Mouse (Mus musculus) thymus, postnatal 4 days (tissue): Measurements from ENCODE around the gene Mipol1.
A peak's percentile ranks its signal among the peaks of the same experiment; 100 is the strongest.
"Not testable (repeated sequence)": the region's sequence is repeated elsewhere in the genome, so short reads cannot be mapped to it uniquely, and the experiment has no call there.

Experiments
- DNase-seq: peaks from one replicate; pipeline ENCODE4 v3.0.0; 2021

Gene Mipol1

DNA sequence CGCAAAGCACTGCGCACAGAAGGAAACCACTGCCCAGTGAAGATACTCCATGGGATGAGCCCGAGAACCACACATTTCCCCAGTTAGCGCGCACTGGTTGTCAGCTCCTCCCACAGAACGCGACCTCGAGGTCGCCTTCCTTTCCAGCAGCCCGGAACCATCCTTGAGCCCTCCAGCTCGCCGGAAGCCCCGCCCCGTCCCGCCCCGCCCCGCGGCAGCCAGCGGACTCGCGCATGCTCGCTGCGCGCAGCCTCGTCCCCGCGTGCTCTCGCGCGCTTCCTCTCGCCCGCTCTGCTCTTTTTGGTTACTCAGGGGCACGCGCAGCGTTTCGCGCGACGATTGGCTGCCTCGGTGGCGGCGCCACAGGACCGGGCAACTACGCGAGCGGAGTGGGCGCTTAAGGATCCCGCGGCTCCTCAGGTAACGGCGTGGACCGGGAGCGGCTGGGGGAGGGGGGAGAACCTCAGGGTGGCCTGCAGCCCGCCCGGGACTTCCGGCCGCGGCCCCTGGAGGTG lies at the start of gene Mipol1, which contains the start of gene Prps1l3:
Gene Mipol1 (plus strand): TSS at position 236 of the 515 bp plus-strand sequence.
Gene Prps1l3 (plus strand): TSS at position 221 of the 515 bp plus-strand sequence.
- DNase-seq, result peak; percentile 89

DNA sequence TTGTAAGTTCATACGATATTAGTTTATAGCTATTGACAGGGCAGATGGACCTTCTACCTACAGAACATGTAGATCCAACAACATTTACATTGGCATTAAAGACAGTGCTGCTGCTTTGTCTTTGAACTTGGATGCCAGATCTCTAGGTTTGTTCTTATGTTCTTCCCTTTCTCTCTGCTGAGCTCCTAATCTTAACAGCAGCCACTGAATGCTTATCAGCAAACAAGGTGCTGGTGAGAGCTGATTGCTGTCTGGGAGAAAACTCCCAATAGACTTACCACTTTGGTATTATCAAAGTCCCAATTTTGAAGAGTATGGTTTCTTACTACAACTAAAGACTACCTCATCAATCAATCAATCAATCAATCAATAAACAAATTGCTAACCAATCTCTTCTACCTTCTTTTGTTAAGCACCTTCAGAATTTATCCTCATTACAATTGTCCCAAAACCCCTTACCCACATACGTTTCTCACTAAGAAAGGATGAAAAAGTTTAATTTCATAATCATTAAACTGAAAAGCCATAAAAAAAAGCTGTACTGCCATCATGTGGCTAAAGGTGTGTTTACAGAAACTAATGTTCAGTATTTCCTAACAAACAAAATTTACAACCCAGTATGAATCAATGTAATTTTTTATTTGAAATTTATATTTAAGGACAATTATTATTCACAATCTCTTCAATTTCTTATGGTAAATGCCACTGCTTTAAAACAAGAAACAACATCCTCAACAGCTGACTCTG lies 45.7 kb upstream of the Mipol1 start:
- DNase-seq, result no peak

DNA sequence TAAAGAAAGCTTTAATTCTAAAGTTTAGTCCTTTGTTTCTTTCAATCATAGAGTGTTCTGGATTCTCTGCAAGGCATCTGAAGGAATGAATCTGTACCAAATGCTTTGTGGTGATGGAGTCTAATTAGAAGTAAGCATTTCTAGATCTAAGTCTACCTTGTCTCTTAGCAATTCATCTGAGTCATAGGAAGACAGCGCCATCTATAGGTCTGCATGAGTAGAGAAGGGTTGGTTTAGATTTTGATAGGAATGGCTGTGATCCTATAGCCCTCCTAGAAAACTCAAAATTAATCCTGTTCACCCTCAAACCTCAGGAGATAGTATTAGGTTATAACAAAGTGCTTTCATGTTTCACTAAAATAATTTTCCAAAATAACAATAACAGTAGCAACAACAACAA lies 44.8 kb upstream of the Mipol1 start:
- no peak for DNase-seq

DNA sequence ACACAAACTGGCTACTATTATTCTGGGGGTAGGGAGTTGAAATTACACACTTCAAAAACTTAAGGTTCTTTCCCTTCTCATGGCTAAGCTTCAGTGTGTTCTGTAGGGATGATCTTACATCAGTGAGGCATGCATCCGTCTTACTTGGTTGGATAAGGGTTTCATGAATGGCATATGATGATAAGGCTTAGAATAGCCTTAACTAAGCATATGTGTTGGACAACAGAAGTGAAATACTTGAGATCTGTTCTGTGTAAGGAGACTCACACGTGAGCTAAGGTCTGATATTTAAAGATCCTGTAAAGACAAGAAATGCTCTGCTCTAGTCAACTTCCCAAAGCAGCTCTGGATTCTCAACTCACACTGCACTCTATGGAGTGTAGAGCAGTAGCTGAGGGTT lies 44.1 kb upstream of the Mipol1 start:
- DNase-seq, result no peak

DNA sequence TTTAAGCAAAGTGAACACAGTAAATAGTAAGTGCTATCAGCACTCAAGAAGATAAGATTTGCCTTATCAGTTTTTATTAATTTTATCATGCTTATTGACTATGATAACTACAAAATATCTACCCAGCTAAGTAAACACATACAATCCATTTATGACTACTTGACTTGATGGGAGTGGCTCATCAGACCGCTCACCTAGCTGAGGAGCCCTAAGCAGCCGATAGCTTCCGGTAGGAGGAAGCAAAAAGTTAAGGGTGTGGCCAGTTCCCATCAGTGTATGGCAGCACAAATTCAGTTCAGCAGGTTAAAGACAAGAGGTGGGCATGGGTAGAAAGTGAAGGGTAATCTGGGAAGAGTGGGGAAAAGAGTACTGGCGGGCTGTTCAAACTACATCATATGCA lies 43.2 kb upstream of the Mipol1 start:
- no peak for DNase-seq

DNA sequence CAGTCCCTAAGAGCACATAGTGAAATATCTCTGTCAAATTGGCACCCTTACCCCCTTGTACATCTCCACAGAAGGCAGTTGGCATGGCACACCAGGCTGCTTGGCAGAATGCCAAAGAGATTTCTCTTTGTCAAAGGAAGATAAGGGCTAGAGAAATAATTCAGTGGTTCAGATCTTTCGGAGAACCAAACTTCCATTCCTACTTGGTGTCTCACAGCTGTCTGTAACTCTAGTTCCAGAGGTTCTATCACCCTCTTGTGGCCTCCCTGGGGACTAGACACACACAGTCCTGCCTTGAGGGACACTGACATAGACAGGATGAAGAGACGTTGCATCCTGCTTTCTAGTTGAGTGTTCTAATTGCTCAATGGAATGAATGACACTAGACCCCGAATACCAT lies 35.6 kb upstream of the Mipol1 start:
- peak; percentile 17 for DNase-seq

DNA sequence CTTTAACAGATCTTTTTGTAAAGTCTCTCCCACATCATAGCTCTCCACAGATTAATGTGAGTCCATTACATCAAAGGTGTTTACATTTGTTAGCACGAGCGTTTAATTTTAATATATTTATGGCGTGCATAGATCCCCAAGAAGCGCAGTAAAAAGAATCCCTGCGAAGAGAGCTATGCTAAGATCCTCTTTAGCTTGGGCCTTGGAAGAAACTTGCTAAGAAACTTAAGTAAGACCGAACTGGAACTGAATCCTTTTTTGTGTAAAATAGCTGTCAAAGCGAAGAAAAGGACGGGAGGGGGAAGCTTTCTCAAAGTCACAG lies 34.0 kb upstream of the Mipol1 start:
- no peak for DNase-seq

DNA sequence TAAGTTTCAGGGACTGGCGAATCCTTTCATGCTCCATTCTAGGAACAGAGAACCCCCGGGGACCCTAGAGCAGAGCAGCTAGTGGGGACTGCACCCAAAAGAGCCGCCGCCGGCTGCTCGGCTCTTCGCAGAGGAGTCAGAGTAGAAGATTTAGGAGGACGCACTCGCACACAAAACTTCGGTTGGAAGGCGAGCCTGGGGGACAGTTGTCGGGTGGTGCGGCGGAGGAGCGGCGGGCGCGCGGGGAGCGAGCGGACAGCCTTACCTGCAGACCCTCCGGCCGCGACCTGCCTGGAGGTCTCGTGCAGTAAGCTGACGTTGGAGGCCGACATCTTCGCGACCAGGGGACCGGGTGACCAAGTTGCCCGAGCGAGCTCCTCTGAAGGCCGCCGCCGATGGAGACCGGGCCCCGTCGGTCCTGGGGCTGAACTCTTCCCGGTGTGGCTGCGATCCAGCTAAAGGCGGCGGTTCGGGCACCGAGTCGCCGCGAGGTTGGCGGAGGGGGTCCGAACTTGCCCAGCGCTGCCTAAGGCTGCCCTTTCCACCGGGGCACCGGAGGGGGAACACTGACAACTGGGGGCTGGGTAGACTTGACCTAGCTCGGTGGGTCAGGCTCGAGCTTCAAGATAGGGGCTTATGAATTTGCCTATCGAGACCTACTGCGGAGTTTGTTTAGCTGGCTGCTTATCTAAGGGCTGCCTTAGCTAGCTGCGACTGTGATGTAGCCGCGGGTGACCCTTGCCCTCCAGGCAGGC lies 33.4 kb upstream of the Mipol1 start:
- peak; percentile 25 for DNase-seq

DNA sequence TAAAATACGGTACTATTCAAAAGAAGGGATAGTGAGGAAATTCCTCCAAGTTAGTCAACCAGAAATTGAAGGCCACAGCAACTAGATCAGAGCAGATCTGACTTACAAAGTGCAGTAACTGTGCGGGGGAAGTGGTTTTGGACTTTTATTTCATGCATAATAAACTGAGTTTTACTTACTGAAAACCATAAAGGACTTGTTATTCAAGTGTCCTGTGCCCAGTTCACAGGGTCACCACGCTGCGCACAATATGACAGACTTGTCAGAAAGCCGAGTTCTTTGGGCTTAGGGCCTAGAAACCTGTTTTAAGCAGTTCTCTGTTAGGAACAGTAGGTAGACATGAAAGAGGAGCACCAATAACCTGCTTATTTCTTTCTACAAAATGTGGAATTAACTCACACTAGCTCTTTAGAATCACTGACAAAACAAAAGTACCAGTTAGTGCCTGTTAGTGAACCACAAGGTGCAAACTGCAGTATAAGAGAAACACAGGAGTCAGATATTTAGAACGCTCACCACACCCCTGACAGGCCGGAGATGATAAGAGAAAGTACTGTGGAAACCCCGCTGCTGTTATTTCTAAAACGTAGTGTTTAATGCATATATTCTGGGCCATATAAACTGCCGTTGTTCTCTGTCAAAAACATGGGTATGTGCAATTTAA lies 32.7 kb upstream of the Mipol1 start, which contains the start of gene Slc25a21:
Gene Slc25a21 (minus strand): TSS at position 110 of the 664 bp plus-strand sequence.
- DNase-seq, result no peak

DNA sequence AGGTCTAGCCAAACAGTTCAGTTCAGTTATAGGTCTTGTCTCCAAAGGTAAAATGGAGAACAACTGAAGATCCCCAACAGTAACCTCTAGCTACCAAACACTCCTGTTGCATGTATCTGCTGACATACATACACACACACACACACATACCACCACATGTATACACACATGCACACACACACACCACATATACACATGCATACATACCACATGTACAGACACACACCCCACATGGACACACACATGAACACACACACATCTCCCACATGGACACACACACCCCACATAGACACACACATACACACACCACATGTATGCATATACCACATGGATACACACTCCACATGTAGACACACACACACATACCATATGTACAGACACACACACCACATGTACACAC lies 32.0 kb upstream of the Mipol1 start:
- no peak for DNase-seq

DNA sequence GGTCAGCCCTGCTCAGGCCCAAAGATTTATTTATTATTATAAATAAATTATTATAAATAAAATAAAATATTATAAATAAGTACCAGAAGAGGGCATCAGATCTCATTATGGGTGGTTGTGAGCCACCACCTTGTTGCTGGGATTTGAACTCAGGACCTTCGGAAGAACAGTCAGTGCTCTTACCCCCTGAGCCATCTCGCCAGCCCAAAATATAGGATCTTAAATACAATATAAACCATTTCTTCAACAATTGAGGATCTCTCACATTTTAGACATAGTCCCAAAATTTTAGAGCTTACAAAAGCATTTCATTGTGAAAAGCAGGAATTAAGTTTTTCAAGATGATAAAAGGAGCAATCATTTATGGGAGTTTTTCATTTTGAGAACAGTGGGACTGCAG lies 30.8 kb upstream of the Mipol1 start:
- DNase-seq, result no peak

DNA sequence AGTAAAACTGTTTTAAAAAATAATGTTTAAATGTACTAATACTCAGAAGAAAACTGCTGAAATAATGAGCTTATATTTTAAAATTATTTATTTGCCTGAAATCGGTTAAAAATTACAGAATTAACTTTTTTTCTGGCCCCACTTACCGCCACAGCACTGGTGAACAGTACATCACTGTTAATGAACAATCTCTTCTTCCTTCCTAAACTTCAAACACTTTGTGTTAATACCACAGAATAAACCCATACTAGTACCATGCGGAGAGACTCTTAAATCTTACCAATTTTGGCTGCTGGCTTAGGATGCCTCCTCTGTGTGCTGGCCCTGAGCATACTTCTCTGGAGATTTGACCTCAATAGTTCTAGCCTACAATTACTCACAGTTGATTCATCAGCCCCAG lies 28.3 kb upstream of the Mipol1 start:
- DNase-seq, result no peak

DNA sequence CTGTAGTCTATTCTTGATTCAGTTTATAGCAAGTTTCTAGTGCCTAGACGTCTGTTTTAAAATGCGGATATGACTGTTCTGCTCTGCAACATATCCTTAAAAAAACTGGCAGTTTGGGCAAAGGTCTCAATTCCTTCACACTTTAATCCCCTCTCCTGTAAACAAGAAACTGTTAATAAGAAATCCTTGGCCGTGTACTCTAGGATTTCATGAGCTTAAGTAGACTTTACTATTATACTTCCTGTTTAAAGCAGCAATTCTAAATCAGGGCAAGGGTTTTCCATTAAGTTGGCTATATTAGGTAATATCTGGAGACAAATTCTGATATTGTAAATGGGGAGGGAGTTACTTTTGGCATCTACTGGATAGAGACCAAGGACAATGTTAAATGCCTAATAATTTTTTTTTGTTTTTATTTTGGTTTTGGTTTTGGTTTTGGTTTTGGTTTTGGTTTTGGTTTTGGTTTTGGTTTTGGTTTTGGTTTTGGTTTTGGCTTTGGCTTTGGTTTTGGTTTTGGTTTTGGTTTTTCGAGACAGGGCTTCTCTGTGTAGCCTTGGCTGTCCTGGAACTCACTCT lies 25.9 kb upstream of the Mipol1 start:
- DNase-seq, result no peak

DNA sequence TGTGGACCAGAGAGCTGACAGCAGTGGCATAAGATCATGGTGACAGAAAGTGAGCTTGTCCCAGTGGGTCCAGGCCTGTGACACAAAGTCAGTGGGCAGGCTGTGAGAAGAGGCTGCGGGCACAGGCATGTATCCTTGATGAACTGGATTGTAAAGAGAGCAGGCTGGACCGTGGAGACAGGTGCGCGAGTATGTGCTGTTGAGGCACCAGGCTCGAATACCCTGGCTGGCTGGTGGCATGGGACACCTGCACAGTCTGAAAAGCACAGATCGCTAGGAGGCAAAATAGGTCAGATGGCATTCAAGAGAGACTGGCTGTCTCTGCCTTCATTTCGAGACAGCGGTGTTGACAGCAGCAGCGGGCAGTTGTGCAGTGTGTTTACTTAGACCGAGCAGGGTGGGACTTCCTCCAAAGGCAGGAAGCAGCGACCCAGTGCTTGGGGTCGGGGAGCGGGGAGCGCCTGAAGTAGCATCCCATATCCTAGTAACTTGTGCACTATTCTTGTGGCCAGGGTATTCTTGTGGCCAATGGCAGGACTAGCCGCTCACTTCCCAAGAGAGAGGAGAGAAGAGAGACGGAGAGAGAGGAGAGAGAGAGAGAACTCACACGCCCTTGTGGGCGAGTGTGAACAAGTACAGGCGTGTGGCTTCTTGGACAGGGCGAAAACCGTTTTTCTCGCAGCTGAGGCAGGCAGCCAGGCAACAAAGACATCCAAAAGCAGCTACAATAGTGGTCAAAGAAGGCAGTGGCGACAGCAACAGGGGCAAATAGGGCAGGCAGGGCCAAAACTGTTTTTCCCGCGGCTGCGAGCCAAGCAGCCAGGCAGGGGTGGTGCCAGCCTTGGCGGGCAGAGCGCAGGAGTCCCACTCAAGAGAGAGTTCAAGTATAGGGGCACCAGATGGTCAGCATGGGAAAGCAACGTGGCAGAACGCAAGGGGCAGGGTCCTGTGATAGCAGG lies 18.6 kb upstream of the Mipol1 start:
- peak; percentile 77 for DNase-seq

DNA sequence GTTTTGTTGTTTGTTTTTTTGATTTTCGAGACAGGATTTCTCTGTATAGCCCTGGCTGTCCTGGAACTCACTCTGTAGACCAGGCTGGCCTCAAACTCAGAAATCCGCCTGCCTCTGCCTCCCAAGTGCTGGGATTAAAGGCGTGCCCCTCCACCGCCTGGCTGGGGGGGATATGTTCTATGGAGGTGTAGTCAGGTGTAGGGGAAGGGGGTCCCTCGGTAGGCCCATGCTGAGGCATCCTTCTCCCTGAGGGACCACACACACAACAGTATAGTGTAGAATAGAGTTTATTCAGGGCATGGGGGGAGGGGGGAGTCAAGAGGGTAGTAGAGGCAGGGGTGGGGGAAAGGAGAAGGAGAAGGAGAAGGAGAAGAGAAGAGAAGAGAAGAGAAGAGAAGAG lies 17.8 kb upstream of the Mipol1 start:
- DNase-seq, result not testable (repeated sequence)

DNA sequence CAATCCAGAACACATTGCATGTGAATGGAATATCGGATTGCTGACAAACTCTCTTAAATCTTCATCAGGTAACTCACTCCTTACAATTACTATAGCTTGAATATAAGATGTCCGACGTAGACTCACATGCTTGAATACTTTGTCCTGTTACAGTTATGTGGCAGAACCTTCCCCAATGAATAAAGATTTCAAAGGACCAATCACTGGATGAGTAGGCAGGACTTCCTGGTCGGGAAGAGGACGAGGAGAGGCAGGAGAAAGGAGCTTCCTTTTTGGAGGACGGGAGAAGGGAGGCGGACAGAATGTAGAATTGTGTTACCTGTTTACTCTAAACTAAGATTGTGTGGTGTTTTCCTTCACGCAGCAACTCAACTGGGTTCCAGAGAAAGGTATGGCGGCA lies 3.8 kb upstream of the Mipol1 start:
- DNase-seq, result no peak

DNA sequence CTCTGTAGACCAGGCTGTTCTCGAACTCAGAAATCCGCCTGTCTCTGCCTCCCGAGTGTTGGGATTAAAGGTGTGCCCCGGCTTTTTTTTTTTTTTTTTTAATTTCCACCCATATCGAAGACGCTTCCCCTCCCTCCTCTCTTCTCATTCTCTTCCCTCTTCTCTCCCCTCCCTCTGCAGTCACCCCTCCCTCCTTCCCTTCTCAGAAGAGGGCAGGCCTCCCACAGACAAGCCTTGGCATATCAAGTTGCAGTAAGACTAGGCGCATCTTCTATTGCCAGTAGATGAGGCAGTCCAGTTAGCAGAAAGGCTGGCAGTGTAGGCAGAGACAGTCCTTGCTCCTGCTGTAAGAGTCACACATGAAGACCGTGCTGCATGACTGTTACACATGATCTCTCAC lies 2.5 kb upstream of the Mipol1 start:
- DNase-seq, result no peak

DNA sequence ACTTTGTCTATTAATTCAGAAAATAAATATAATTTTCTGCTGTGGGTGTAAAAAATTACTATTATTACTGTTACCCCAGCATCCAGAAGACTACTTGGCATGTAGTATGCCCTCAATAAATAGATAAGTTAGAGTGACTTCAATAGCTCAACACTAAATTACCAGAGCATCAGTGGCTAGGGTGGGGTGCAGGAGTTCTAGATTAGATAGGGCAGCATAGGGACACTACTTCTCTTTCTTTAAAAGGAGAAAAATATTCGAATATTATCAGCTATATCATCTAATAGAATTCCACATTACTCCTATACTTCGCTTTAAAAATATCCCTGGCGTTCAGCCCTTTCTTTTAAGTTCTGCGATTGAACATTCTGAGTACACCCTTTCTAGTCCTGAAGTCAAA lies 524 bp upstream of the Mipol1 start:
- DNase-seq, result no peak

DNA sequence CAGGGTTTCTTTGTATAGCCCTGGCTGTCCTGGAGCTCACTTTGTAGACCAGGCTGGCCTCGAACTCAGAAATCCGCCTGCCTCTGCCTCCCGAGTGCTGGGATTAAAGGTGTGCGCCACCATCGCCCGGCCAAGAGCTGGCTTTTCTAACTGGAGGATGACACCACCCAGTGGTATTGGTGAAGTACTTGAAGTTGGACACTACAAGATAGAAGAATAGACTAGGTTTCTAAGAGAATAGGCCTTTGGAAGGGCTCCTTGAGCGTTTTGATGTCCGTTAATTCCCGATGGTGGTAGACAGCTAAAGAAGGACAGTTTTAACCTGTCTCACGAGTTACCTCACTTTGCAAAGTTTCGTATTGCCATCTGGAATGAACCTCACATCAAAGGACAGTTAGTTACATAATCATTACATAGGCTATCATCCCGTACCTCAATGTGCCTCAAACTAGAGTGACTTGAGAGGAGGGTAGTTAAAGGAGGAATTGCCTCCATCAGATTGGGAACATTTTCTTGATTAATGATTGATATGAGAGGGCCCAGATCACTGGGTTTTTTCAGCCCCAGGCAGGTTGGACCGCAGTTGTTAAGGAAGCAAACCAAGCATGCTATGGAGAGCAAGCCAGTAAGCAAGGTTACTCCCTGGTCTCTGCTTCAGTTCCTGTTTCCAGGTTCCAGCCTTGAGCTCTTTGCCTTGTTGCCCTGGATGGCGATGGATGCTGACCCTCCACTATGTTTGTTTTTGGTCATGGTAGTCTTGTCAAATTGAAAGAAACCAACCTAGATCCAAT lies 1.1 kb downstream of the Mipol1 start:
- peak; percentile 28 for DNase-seq

DNA sequence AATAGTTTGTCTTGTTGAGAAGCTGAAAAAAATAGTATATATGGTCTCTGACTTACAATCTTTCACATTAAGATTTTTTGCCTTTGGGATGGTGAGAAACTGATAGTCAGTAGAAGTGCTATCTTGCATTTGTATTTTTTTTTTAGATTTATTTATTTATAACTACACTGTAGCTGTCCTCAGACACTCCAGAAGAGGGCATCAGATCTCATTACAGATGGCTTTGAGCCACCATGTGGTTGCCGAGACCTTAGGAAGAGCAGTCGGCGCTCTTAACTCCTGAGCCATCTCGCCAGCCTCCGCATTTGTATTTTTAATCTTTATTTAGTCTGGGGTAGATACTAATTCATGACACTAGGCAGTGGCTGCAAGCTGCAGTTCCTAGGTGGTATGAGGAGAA lies 3.2 kb downstream of the Mipol1 start:
- DNase-seq, result no peak
